Mouse (Mus musculus): ENCODE results near the gene Epha4. TPM values are rescaled to one million over a fixed set of nuclear protein-coding genes. Genes with fewer than 3 reads are reported as not detected.

The Epha4 gene
- polyA plus RNA-seq, 1 experiment from 2014 or later, result 49.8 TPM

Small RNA genes lying within 50 kb of the gene (microRNA-seq; reads per million reads assigned to microRNA genes)
- not detected for gene Mir6352
